Mouse (Mus musculus): Measurements from ENCODE around the gene Strbp. TPM values are rescaled to one million over a fixed set of nuclear protein-coding genes. Genes with fewer than 3 reads are reported as not detected.

The Strbp gene
- polyA plus RNA-seq, 1 experiment from 2014 or later = 11.4 TPM

DNA sequence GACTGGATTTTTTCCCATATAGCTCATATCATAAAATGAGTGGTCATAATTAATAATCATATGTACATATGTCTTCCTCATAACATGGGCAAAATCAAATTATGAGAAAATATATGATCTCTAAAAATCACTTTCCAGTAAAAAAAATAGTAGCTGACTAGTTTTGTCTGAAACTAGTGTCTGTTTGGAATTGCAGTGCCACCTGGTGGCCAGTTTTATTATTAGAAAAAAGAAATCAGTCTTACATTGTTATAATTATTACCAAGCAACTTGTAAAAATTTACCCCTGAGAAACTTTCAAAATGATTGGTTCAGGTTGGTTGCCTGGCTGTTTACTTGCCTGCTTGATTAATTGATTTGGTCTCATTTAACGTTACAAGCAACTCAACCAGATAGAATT is 218.3 kb downstream of the Strbp start:
- no peak for ATAC-seq (ENCODE audit: low read depth)
- 78% methylated on average over 1 of the region's 1 CpGs for WGBS (ENCODE audit: insufficient replicate concordance)

DNA sequence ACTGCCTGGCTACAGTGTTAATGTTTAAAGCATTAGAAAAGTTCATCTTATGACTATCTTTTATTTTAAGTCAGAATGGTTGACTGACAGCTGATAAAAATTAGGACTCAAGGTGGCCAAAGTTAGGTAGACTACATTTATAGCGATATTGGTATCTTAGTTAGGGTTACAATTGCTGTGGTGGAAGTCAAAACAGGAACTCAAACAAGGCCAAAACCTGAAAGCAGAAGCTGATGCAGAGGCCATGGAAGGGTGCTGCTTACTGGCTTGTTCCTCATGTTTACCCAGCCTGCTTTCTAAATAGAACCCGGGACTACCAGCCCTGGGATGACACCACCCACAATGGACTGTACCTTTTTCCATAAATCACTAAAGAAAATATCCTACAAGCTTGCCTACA is 219.5 kb downstream of the Strbp start:
- H3K27me3 ChIP-seq (ENCODE audit: control insufficient read depth, insufficient read depth, low read depth, low read length) = no peaks in the 10 kb centered on the region
- H3K36me3 ChIP-seq (ENCODE audit: control insufficient read depth, insufficient read depth) = no peaks in the 10 kb centered on the region; the same call in 1 of the 2 replicates
- no peak overlapping the region for H3K4me2 ChIP-seq (ENCODE audit: low read depth, low read length)
- no peak overlapping the region for H3K9ac ChIP-seq (ENCODE audit: low read depth, low read length)
- no peak for ATAC-seq (ENCODE audit: low read depth)
- no peaks in the 10 kb centered on the region for H3K9me3 ChIP-seq (replicated peaks; ENCODE audit: control insufficient read depth, low read length)
- H3K4me1 ChIP-seq (ENCODE audit: control insufficient read depth, low read depth, low read length) = peaks cover 6% of the 10 kb centered on the region
- WGBS (ENCODE audit: insufficient replicate concordance) = 49% methylated on average over 2 of the region's 2 CpGs
- H3K27ac ChIP-seq (ENCODE audit: low read length) = no peak overlapping the region
- no peak overlapping the region for H3K4me3 ChIP-seq (ENCODE audit: low read depth, low read length)

More for the DNA sequence above, 218.3 kb downstream of the Strbp start:
- Histone ChIP-seq H3K27me3 (ENCODE audit: control insufficient read depth, insufficient read depth, low read depth, low read length) (no peaks in the 10 kb centered on the region), H3K4me2 (ENCODE audit: low read depth, low read length) (no peak overlapping the region), H3K27ac (ENCODE audit: low read length) (no peak overlapping the region), H3K4me1 (ENCODE audit: control insufficient read depth, low read depth, low read length) (peaks cover 6% of the 10 kb centered on the region), H3K36me3 (ENCODE audit: control insufficient read depth, insufficient read depth) (no peaks in the 10 kb centered on the region; the same call in 1 of the 2 replicates), H3K9ac (ENCODE audit: low read depth, low read length) (no peak overlapping the region), H3K4me3 (ENCODE audit: low read depth, low read length) (no peak overlapping the region), H3K9me3 (replicated peaks; ENCODE audit: control insufficient read depth, low read length) (no peaks in the 10 kb centered on the region)

DNA sequence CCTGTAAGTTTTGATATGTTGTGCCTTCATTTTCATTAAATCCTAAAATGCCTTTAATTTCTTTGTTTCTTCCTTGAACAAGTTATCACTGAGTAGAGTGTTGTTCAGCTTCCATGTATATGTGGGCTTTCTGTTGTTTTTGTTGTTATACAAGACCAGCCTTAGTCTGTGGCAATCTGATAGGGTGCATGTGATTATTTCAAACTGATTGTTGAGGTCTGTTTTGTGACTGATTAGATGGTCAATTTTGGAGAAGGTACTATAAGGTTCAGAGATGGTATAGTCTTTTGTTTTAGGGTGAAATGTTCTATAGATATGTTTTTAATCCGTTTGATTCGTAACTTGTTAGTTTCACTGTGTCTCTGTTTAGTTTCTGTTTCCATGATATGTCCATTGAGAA is 223.6 kb downstream of the Strbp start:
- Histone ChIP-seq H3K9ac (ENCODE audit: low read depth, low read length) (no peak overlapping the region), H3K36me3 (ENCODE audit: control insufficient read depth, insufficient read depth) (peaks cover 6% of the 10 kb centered on the region; the same call in 1 of the 2 replicates), H3K4me2 (ENCODE audit: low read depth, low read length) (0 out of 2 replicates have a peak overlapping the region, but pooled peaks have one; percentile 22), H3K4me1 (ENCODE audit: control insufficient read depth, low read depth, low read length) (no peaks in the 10 kb centered on the region), H3K27ac (ENCODE audit: low read length) (no peak overlapping the region), H3K4me3 (ENCODE audit: low read depth, low read length) (no peak overlapping the region), H3K27me3 (ENCODE audit: control insufficient read depth, insufficient read depth, low read depth, low read length) (no peaks in the 10 kb centered on the region), H3K9me3 (replicated peaks; ENCODE audit: control insufficient read depth, low read length) (no peaks in the 10 kb centered on the region)
- peak; percentile 59 for ATAC-seq (ENCODE audit: low read depth)
- WGBS (ENCODE audit: insufficient replicate concordance) = 51% methylated on average over 2 of the region's 2 CpGs

DNA sequence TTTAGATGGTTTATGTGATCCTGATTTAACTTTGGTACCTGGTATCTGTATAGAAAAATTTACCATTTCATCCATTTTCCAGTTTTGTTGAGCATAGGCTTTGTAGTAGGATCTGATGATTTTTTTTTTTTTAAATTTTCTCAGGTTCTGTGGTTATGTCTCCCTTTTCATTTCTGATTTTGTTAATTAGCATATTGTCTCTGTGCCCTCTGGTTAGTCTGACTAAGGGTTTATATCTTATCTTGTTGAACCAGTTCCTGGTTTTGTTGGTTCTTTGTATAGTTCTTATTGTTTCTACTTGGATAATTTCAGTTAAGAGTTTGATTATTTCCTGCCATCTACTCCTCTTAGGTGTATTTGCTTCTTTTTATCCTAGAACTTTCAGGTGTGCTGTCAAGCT is 224.1 kb downstream of the Strbp start:
- no peak overlapping the region for H3K9ac ChIP-seq (ENCODE audit: low read depth, low read length)
- no peaks in the 10 kb centered on the region for H3K9me3 ChIP-seq (replicated peaks; ENCODE audit: control insufficient read depth, low read length)
- H3K27me3 ChIP-seq (ENCODE audit: control insufficient read depth, insufficient read depth, low read depth, low read length) = no peaks in the 10 kb centered on the region
- ATAC-seq (ENCODE audit: low read depth) = no peak
- no peak overlapping the region for H3K4me3 ChIP-seq (ENCODE audit: low read depth, low read length)
- H3K36me3 ChIP-seq (ENCODE audit: control insufficient read depth, insufficient read depth) = peaks cover 6% of the 10 kb centered on the region; the same call in 1 of the 2 replicates
- H3K27ac ChIP-seq (ENCODE audit: low read length) = no peak overlapping the region
- no peak overlapping the region for H3K4me2 ChIP-seq (ENCODE audit: low read depth, low read length)
- H3K4me1 ChIP-seq (ENCODE audit: control insufficient read depth, low read depth, low read length) = no peaks in the 10 kb centered on the region

DNA sequence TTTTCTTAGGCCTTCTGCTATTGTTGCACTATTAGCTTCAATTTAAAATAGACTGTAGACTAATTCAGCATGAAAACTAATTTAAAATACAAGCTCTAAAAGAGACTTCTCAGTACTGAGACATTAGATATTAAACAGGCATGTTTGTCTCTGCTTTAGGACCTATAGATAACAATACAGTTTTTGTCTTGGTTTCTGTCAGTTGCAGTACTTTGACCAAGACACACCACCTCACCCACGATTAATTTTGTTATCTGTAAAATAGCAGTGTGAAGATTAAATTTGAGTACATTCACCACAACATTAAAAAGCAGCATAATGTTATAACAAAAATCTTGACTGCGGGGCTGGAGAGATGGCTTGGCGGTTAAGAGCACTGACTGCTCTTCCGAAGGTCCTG is 237.4 kb downstream of the Strbp start:
- WGBS (ENCODE audit: insufficient replicate concordance) = 62% methylated on average over 4 of the region's 4 CpGs
- Histone ChIP-seq H3K4me1 (ENCODE audit: control insufficient read depth, low read depth, low read length) (no peaks in the 10 kb centered on the region), H3K9ac (ENCODE audit: low read depth, low read length) (no peak overlapping the region), H3K9me3 (replicated peaks; ENCODE audit: control insufficient read depth, low read length) (no peaks in the 10 kb centered on the region), H3K27me3 (ENCODE audit: control insufficient read depth, insufficient read depth, low read depth, low read length) (no peaks in the 10 kb centered on the region), H3K27ac (ENCODE audit: low read length) (no peak overlapping the region), H3K36me3 (ENCODE audit: control insufficient read depth, insufficient read depth) (peaks cover 7% of the 10 kb centered on the region), H3K4me2 (ENCODE audit: low read depth, low read length) (no peak overlapping the region), H3K4me3 (ENCODE audit: low read depth, low read length) (no peak overlapping the region)
- no peak for ATAC-seq (ENCODE audit: low read depth)

DNA sequence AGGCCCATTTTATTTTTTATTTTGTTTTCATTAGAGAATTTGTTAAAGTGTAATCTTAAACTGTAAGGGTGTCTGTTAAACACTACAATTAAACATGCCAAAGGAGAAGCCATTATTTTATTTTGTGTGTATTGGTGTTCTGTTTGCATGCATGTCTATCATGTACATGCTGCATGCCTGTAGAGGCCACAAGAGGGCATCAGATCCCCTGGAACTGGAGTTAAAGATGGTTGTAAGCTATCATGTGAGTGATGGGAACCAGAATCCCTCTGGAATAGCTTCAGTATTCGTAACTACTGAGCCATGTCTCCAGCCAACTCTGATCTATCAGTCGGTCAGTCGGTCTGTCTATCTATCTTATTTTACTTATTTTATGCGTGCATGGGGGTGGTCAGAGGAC is 243.0 kb downstream of the Strbp start:
- no peaks in the 10 kb centered on the region for H3K36me3 ChIP-seq (ENCODE audit: control insufficient read depth, insufficient read depth)
- H3K4me2 ChIP-seq (ENCODE audit: low read depth, low read length) = no peak overlapping the region
- H3K9me3 ChIP-seq (replicated peaks; ENCODE audit: control insufficient read depth, low read length) = no peaks in the 10 kb centered on the region
- H3K27me3 ChIP-seq (ENCODE audit: control insufficient read depth, insufficient read depth, low read depth, low read length) = no peaks in the 10 kb centered on the region
- WGBS (ENCODE audit: insufficient replicate concordance) = 88% methylated on average over 4 of the region's 4 CpGs
- H3K4me3 ChIP-seq (ENCODE audit: low read depth, low read length) = no peak overlapping the region
- ATAC-seq (ENCODE audit: low read depth) = no peak
- H3K27ac ChIP-seq (ENCODE audit: low read length) = no peak overlapping the region
- no peak overlapping the region for H3K9ac ChIP-seq (ENCODE audit: low read depth, low read length)
- H3K4me1 ChIP-seq (ENCODE audit: control insufficient read depth, low read depth, low read length) = no peaks in the 10 kb centered on the region

DNA sequence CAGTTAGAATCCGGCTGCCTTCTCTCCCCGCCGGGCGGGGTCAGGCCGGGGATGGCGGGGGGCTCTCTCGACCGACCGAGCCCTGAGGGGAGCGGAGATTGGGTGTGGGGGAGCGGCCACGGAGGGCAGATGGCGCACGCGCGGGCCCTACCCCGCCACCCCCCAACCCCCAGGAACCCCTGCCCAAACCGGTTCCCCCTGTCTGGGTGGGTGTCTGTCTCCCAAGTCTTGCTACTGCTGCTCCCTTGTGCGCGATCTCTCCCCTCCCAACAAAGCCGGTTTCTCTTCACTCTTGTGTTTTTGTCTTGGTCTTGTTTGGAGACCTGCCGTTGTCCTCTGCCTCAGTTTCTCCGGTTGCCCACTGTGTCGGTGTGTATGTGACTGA is 251.3 kb downstream of the Strbp start:
- 0% methylated on average over 22 of the region's 24 CpGs for WGBS (ENCODE audit: insufficient replicate concordance)
- no peaks in the 10 kb centered on the region for H3K27me3 ChIP-seq (ENCODE audit: control insufficient read depth, insufficient read depth, low read depth, low read length)
- peak overlapping the region; percentile 94 for H3K9ac ChIP-seq (ENCODE audit: low read depth, low read length)
- H3K4me2 ChIP-seq (ENCODE audit: low read depth, low read length) = peak overlapping the region; percentile 92
- ATAC-seq (ENCODE audit: low read depth) = peak; percentile 44
- H3K4me1 ChIP-seq (ENCODE audit: control insufficient read depth, low read depth, low read length) = peaks cover 18% of the 10 kb centered on the region
- peak overlapping the region; percentile 75 for H3K27ac ChIP-seq (ENCODE audit: low read length)
- H3K9me3 ChIP-seq (replicated peaks; ENCODE audit: control insufficient read depth, low read length) = no peaks in the 10 kb centered on the region
- peak overlapping the region; percentile 93 for H3K4me3 ChIP-seq (ENCODE audit: low read depth, low read length)
- H3K36me3 ChIP-seq (ENCODE audit: control insufficient read depth, insufficient read depth) = no peaks in the 10 kb centered on the region

DNA sequence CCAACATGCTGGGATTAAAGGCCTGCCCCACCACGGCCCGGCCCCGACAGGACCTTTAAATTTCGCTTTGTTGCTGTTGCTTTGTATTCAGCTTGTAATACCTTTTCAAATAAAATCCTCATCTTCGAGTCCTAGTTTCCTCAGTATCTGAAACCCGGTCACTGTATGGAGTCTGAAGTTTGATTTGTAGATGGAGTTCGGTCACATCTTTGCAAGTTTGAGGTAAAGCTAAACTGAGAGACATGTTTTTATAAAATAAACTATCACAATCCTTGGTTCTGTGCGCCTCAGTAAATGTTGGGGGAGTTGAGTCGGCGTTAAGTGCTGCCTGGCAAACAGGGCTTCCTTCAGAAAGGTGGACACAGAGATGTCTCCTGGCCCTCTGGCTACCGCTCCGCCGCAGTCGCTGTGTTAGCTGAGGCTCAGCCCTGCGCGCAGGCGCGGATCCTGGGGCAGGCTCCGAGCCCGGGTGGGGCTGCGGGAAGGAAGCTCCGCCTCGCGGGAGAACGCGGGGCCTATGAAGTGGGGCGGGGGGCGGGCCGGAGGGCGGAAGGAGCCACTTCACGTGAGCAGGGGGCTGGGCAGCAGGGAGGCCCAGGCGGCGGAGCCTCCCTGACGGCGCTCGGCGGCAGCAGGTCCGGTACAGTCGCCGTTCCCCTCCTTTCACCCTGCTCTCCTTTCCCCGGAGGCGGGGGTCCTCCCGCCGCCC is 251.8 kb downstream of the Strbp start:
- Histone ChIP-seq H3K27me3 (ENCODE audit: control insufficient read depth, insufficient read depth, low read depth, low read length) (no peaks in the 10 kb centered on the region), H3K9me3 (replicated peaks; ENCODE audit: control insufficient read depth, low read length) (no peaks in the 10 kb centered on the region)
- WGBS (ENCODE audit: insufficient replicate concordance) = 7% methylated on average over 43 of the region's 44 CpGs

DNA sequence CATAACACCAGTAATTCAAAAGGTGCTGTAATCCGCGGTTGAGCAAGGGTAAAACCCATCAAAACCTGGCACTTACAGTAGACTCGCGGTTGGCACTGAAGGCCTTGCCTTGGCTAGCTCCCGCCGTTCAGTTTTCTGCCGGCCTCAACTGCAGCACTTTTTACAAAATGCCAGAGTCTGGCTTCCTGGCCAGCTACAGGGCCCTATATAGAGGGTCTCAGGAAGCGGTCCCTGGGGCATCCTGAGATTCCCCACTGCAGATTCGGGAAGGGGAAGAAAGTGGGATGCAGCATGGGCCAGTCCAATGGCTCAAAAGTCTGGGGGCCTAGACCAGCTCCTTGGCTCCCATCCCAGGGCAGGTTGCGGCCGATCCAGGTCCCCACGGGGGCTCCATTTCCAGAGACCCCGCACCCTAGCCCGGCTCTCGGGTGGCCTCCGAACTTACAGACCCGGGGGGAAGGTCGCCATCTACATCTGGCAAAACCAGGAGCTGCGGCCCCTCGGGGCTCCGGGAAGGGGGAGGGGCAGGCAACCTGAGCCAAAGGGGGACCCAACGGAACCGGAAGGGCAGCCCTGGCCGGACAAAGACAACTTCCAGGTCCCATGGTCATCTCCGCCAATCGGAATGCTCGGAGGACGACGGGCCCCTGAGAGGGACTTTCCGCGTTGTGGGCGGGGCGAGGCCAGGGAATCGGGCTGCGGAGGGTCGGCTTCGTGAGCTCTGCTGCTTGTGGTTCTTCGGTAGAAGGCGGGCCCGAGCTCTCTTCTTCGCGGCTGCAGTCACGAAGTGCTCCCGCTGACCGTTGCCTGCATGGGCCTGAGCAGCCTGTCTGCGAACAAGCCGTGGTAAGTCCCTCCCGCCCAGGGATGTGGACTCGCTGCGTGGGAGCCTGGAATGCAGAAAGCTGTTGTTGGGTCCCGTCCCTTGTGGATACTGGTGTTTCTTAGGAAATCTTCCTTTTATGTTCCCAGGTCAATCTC is 260.8 kb downstream of the Strbp start, which contains the start of the genes Zbtb26, Zbtb6 and Rabgap1:
Zbtb26 (minus strand) TSS at position 525 of the 981 bp plus-strand sequence.
Zbtb6 (minus strand) TSS at position 561 of the 981 bp plus-strand sequence.
Rabgap1 (plus strand) TSS at position 669 of the 981 bp plus-strand sequence.
- under 1% methylated on average over 51 of the region's 51 CpGs for WGBS (ENCODE audit: insufficient replicate concordance)
- Histone ChIP-seq H3K4me1 (ENCODE audit: control insufficient read depth, low read depth, low read length) (peaks cover 12% of the 10 kb centered on the region), H3K36me3 (ENCODE audit: control insufficient read depth, insufficient read depth) (no peaks in the 10 kb centered on the region), H3K9me3 (replicated peaks; ENCODE audit: control insufficient read depth, low read length) (no peaks in the 10 kb centered on the region), H3K4me2 (ENCODE audit: low read depth, low read length) (peak within 1 kb of the TSS; percentile 80), H3K27me3 (ENCODE audit: control insufficient read depth, insufficient read depth, low read depth, low read length) (no peaks in the 10 kb centered on the region), H3K27ac (ENCODE audit: low read length) (peak within 1 kb of the TSS; percentile 87), H3K9ac (ENCODE audit: low read depth, low read length) (peak within 1 kb of the TSS; percentile 87), H3K4me3 (ENCODE audit: low read depth, low read length) (peak within 1 kb of the TSS; percentile 87)
- ATAC-seq (ENCODE audit: low read depth) = peak; percentile 99

More for the DNA sequence above, 251.8 kb downstream of the Strbp start:
- Histone ChIP-seq H3K27ac (ENCODE audit: low read length) (peak overlapping the region; percentile 75), H3K36me3 (ENCODE audit: control insufficient read depth, insufficient read depth) (no peaks in the 10 kb centered on the region), H3K9ac (ENCODE audit: low read depth, low read length) (peak overlapping the region; percentile 94), H3K4me3 (ENCODE audit: low read depth, low read length) (peak overlapping the region; percentile 93), H3K4me1 (ENCODE audit: control insufficient read depth, low read depth, low read length) (peaks cover 18% of the 10 kb centered on the region), H3K4me2 (ENCODE audit: low read depth, low read length) (peak overlapping the region; percentile 92)
- peak; percentile 99 for ATAC-seq (ENCODE audit: low read depth)

Data from liver, embryonic 16.5 days (tissue).